Mouse (Mus musculus) C2C12 (cell line): ENCODE results near the gene Hipk4. TPM values are rescaled to one million over a fixed set of nuclear protein-coding genes. Genes with fewer than 3 reads are reported as not detected.

Source experiments
- H3K27me3 ChIP-seq: one replicate; pipeline ENCODE4 v1.6.1; 2011; ENCODE audit not compliant: control insufficient read depth, insufficient read depth, insufficient read length
- H3K36me3 ChIP-seq: one replicate; pipeline ENCODE4 v1.6.1; 2011; ENCODE audit not compliant: control insufficient read depth, insufficient read depth
- H3K4me3 ChIP-seq: one replicate; pipeline ENCODE4 v1.5.1; 2011; ENCODE audit warnings: mild to moderate bottlenecking, control low read depth; ENCODE audit not compliant: poor library complexity, insufficient read depth, severe bottlenecking
- H3K79me2 ChIP-seq: one replicate; pipeline ENCODE4 v1.6.1; 2011; ENCODE audit not compliant: control insufficient read depth, insufficient read depth
- H3K79me3 ChIP-seq: one replicate; pipeline ENCODE4 v1.6.1; 2011; ENCODE audit warnings: low read depth, control low read depth
- H3ac ChIP-seq: one replicate; pipeline ENCODE3; 2011; ENCODE audit warnings: low read depth; ENCODE audit not compliant: control insufficient read depth, insufficient read length
- CEBPB ChIP-seq: IDR thresholded peaks from one replicate; pipeline ENCODE4 v1.6.1; 2011; ENCODE audit warnings: low read depth, mild to moderate bottlenecking, control low read depth, moderate library complexity
- CTCF ChIP-seq: IDR thresholded peaks from one replicate; pipeline ENCODE4 v1.5.1; 2011; ENCODE audit not compliant: control insufficient read depth, insufficient read depth, insufficient read length
- FOSL1 ChIP-seq: IDR thresholded peaks from one replicate; pipeline ENCODE4 v1.8.0; 2011; ENCODE audit warnings: mild to moderate bottlenecking, low read length; ENCODE audit not compliant: poor library complexity, insufficient read depth, severe bottlenecking
- MAX ChIP-seq: IDR thresholded peaks from one replicate; pipeline ENCODE4 v1.6.1; 2011; ENCODE audit warnings: mild to moderate bottlenecking, control low read depth
- MYOD1 ChIP-seq: IDR thresholded peaks from one replicate; pipeline ENCODE4 v1.6.1; 2011; ENCODE audit warnings: low read depth; ENCODE audit not compliant: control insufficient read depth, insufficient read length
- MYOG ChIP-seq: IDR thresholded peaks from one replicate; pipeline ENCODE4 v1.6.1; 2011; ENCODE audit not compliant: control insufficient read depth, insufficient read length; ENCODE audit errors: extremely low read depth
- USF1 ChIP-seq: IDR thresholded peaks from one replicate; pipeline ENCODE4 v1.6.1; 2011; ENCODE audit warnings: low read depth, mild to moderate bottlenecking, control low read depth, moderate library complexity
- polyA plus RNA-seq: library from polyadenylated mRNA; unstranded; fragments of >200 nt; fragmentation: generic; extraction: Trizol; gene quantifications from one replicate; pipeline ENCODE4 v1.2.1, GENCODE M21; 2012; ENCODE audit warnings: missing spikeins

Gene Hipk4
- polyA plus RNA-seq, 1 experiment, result 0.70 TPM

DNA sequence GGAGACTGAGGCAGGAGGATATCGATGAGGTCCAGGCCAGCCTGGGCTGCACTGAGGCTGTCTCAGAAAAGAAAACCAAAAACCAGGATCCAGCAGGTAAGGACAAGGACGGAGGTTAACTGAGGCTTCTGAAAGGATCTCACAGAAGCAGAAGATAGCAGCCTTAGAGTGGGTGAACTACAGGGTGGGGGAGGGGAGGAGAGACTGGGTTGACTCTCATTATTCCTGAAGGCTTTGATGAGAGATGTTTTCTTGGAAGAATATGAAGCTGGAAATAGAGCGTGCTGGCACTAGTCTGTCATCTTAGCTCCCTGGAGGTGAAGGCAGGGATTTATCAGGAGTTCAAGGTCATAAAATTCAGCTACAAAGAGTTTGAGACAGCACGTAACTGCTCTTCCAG, 20.8 kb downstream of the Hipk4 start:
- Histone ChIP-seq H3K27me3 (no peaks in the 10 kb centered on the region), H3K36me3 (no peaks in the 10 kb centered on the region), H3ac (no peak overlapping the region), H3K79me2 (no peaks in the 10 kb centered on the region), H3K4me3 (no peak overlapping the region), H3K79me3 (no peaks in the 10 kb centered on the region)
- TF ChIP-seq MAX (no peak), FOSL1 (no peak), MYOG (no peak), MYOD1 (no peak), CEBPB (no peak), USF1 (no peak), CTCF (no peak)

DNA sequence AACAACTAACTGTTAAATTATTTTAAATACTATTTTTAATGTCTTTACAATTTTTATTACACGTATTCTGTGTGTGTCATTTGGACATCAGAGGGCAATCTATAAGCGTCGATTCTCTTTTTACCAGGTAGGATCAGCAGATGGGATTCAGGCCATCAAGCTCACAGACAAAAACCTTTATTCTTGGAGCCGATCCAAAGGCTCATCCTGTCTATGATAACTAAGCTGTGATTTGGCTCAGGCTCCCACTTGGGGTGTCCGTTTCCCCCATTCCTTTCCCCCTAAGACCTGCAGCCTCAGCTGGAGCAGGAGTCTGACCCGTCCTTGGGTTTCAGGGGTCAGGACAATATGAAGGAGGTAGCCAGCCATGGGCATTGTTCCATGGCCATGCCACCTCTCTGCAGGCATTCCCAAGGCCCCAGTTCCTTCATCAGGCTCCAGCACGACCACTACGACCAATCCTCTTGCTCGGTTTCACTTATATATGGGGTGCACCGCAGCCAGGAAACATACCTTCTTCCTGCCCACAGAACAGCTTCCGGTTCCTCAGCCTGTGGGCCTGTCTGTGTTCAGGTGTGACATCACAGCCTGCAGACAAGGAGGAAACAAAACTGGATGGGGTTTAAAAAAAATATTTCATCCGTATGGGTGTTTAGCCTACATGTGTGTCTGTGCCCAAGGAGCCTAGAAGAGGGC, 21.8 kb downstream of the Hipk4 start:
- no peak overlapping the region for H3ac ChIP-seq
- H3K36me3 ChIP-seq, result no peaks in the 10 kb centered on the region
- H3K79me3 ChIP-seq, result no peaks in the 10 kb centered on the region
- no peak overlapping the region for H3K4me3 ChIP-seq
- H3K79me2 ChIP-seq, result no peaks in the 10 kb centered on the region
- TF ChIP-seq USF1 (no peak), MYOD1 (no peak), CEBPB (no peak), MYOG (no peak), FOSL1 (no peak), MAX (no peak), CTCF (no peak)
- H3K27me3 ChIP-seq, result no peaks in the 10 kb centered on the region

DNA sequence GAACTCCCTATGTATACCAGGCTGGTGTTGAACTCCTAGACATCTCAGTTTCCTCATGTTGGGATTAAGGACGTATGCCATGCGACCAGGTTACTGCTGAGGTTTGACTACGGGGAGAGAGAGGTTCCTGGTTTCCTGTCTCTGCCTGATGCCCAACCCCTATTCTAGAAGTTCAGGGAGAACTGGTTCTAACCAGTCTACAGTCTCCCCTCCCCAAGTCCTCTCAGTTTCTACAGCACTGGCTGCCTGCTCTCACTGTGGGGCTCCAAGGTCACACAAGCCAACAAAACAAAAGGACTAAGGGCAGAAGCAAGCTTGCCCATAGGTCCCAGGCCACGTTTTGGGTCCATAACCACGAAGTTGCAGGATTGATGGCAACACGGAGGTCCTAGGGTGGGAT, 26.5 kb downstream of the Hipk4 start:
- Histone ChIP-seq H3ac (no peak overlapping the region), H3K27me3 (no peaks in the 10 kb centered on the region), H3K79me2 (peaks cover 13% of the 10 kb centered on the region), H3K4me3 (no peak overlapping the region), H3K79me3 (peaks cover 4% of the 10 kb centered on the region), H3K36me3 (no peaks in the 10 kb centered on the region)
- TF ChIP-seq MYOD1 (no peak), USF1 (no peak), CEBPB (no peak), CTCF (no peak), MAX (no peak), MYOG (no peak), FOSL1 (no peak)

DNA sequence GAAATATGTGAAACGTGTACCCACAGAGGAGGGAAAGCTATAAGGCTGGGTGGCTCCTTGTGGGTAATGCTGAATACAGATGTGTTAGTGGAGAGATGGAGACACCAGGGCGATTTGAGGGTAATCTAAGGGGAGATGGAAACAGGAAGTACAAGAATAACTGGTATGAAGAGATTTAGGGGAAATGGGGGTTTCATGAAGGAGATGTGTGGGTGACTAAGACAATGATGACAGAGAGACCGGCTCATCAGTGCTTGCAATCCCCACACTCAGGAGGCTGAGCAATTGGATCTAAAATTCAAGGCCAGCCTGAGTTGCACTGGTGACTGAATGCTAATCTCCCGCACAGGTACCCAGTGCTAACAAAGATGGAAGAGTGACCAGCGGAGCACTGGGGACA, 29.0 kb downstream of the Hipk4 start:
- peaks cover 34% of the 10 kb centered on the region for H3K79me2 ChIP-seq
- no peaks in the 10 kb centered on the region for H3K27me3 ChIP-seq
- H3K79me3 ChIP-seq, result peaks cover 16% of the 10 kb centered on the region
- no peak for TF ChIP-seq MAX
- TF ChIP-seq MYOD1, result no peak
- TF ChIP-seq USF1, result no peak
- TF ChIP-seq CEBPB, result no peak
- TF ChIP-seq FOSL1, result no peak
- TF ChIP-seq CTCF, result no peak
- no peak for TF ChIP-seq MYOG
- peaks cover 12% of the 10 kb centered on the region for H3K36me3 ChIP-seq
- H3ac ChIP-seq, result no peak overlapping the region
- H3K4me3 ChIP-seq, result no peak overlapping the region

DNA sequence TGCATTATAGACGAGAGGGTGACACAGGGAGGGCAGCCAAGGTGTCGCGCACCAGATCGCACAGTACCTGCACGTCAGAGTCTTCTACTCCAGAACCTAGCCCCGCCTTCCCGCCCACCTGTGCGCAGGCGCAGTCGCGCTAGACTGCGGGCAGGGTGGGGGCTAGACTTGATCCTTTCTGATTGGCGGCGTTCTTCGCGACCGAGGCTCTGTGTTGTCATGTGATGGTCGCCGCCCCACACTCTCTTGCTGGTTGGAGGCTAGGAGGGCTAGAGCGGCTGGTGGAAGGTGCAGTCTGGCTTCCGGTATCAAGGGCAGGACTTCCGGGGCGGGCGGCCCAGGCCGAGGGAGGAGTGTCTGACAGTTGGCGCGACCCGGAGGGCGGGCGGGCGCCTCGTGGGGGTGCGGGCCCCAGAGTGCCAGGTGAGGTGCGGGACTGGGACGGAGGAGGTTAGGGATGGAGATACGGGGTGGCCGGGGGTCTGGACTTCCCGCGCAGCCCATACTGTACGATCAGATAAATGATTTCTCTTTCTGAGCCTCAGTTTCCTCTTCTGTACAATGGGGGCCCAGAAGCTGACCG, 30.0 kb downstream of the Hipk4 start, which contains the start of the genes Pld3 and 2310022A10Rik:
Pld3 (minus strand) TSS at position 288 of the 583 bp plus-strand sequence.
2310022A10Rik (plus strand) TSS at position 303 of the 583 bp plus-strand sequence.
- TF ChIP-seq FOSL1 (no peak), USF1 (peak; percentile 84)
- peaks cover 16% of the 10 kb centered on the region for H3K79me3 ChIP-seq
- peaks cover 12% of the 10 kb centered on the region for H3K36me3 ChIP-seq
- H3K4me3 ChIP-seq, result peak within 1 kb of the TSS; percentile 71
- H3ac ChIP-seq, result peak within 1 kb of the TSS; percentile 94
- peaks cover 34% of the 10 kb centered on the region for H3K79me2 ChIP-seq
- H3K27me3 ChIP-seq, result no peaks in the 10 kb centered on the region
